Comparison of ENCODE assay signal across 44 mouse cellular contexts in the genomic region with DNA sequence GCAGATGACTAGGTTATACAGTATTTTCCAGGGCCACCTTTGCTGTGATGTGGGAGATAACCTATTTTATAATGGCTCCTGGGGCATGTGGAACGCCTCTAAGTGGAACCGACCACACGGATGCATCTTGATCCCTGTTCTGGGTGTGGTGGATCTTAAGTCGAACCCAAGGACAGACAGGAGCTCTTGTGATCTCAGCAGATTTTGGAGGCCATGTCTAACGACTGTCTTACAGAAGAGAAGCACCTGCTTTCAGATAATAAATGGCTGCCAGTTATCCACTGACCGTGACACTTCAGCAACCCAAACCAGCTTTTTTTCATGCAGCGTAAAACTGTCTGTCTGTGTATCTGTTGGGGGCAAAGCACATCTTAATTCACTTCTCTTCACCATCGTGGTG. TPM values are rescaled to one million over a fixed set of nuclear protein-coding genes. Genes with fewer than 3 reads are reported as not detected.
"Had no signal": no experiment of that assay in that cellular context is flagged by ENCODE, and none has a peak within 500 bp of the region (broad histone marks: within the 10 kb centered on the region; RNA-seq: fewer than 3 reads in every experiment).

No protein-coding gene starts in this region.

- H3K27me3 ChIP-seq: heart, embryonic 12.5 days; heart, embryonic 13.5 days; heart, embryonic 15.5 days; hindbrain, embryonic 12.5 days; hindbrain, embryonic 13.5 days; hindbrain, embryonic 15.5 days; intestine, embryonic 15.5 days; kidney, embryonic 15.5 days had no signal

- H3K9me3 ChIP-seq: heart, embryonic 10.5 days; heart, embryonic 12.5 days; heart, embryonic 13.5 days; heart, embryonic 15.5 days; hindbrain, embryonic 10.5 days; hindbrain, embryonic 12.5 days; hindbrain, embryonic 13.5 days; hindbrain, embryonic 15.5 days; intestine, embryonic 15.5 days; kidney, embryonic 15.5 days had no signal

- DNase-seq: heart, postnatal 10 days; heart, postnatal 14 days; heart, postnatal 36 days; kidney, adult 11 months; kidney, adult 18-20 months; kidney, adult 2 months; kidney, adult 8-10 months; kidney, adult 9 months; kidney, postnatal 10 days; kidney, postnatal 14 days; kidney, postnatal 25 days; kidney, postnatal 36 days; kidney, postnatal 4 days; layer of hippocampus, adult 9-11 months; layer of hippocampus, postnatal 36 days had no signal

- H3K9ac ChIP-seq: heart, embryonic 12.5 days; heart, embryonic 13.5 days; heart, embryonic 15.5 days; hindbrain, embryonic 12.5 days; hindbrain, embryonic 13.5 days; hindbrain, embryonic 14.5 days; hindbrain, embryonic 15.5 days; intestine, embryonic 15.5 days; kidney, embryonic 15.5 days had no signal

- H3K4me1 ChIP-seq: heart, embryonic 10.5 days; heart, embryonic 12.5 days; heart, embryonic 13.5 days; heart, embryonic 15.5 days; hindbrain, embryonic 10.5 days; hindbrain, embryonic 12.5 days; hindbrain, embryonic 13.5 days; hindbrain, embryonic 15.5 days; intestine, embryonic 15.5 days; kidney, embryonic 15.5 days had no signal

- H3K27ac ChIP-seq: heart, embryonic 10.5 days; heart, embryonic 13.5 days; heart, embryonic 15.5 days; hindbrain, embryonic 10.5 days; hindbrain, embryonic 12.5 days; hindbrain, embryonic 13.5 days; hindbrain, embryonic 14.5 days; hindbrain, embryonic 15.5 days; hindbrain, postnatal 0 days; intestine, embryonic 15.5 days; kidney, embryonic 15.5 days; kidney, postnatal 0 days; layer of hippocampus, adult 2 months had no signal

- H3K4me2 ChIP-seq: heart, embryonic 11.5 days; heart, embryonic 12.5 days; heart, embryonic 13.5 days; heart, embryonic 15.5 days; hindbrain, embryonic 12.5 days; hindbrain, embryonic 13.5 days; hindbrain, embryonic 14.5 days; hindbrain, embryonic 15.5 days; intestine, embryonic 15.5 days; kidney, embryonic 15.5 days had no signal

- ATAC-seq: hindbrain, embryonic 16.5 days; hindbrain, postnatal 0 days; inflammation-experienced regulatory T-cells, adult 6 months; intestine, embryonic 15.5 days; intestine, embryonic 16.5 days; intestine, postnatal 0 days had no signal

- H3K4me3 ChIP-seq: heart, embryonic 10.5 days; heart, embryonic 12.5 days; heart, embryonic 13.5 days; heart, embryonic 15.5 days; hindbrain, embryonic 10.5 days; hindbrain, embryonic 12.5 days; hindbrain, embryonic 13.5 days; hindbrain, embryonic 15.5 days; intestine, embryonic 15.5 days; kidney, embryonic 15.5 days; layer of hippocampus, adult 2 months had no signal

RNA-seq across cellular contexts. Expression of a gene that starts 57.5 kb away (rescaled TPM):
- total RNA-seq: heart, postnatal 10 days; heart, postnatal 14 days; heart, postnatal 25 days; heart, postnatal 36 days; hematopoietic stem cell, adult 5-6 weeks; hindbrain, postnatal 0 days; layer of hippocampus, adult 18-20 months; layer of hippocampus, adult 2 months; layer of hippocampus, adult 8-10 months; layer of hippocampus, postnatal 10 days; layer of hippocampus, postnatal 25 days; layer of hippocampus, postnatal 36 days; left cerebral cortex, adult 18-20 months had no signal
- polyA plus RNA-seq: heart, embryonic 12.5 days; heart, embryonic 15.5 days; heart, postnatal 0 days; hindbrain, embryonic 10.5 days; hindbrain, embryonic 11.5 days; hindbrain, embryonic 13.5 days; hindbrain, embryonic 15.5 days; hindbrain, embryonic 16.5 days; hindbrain, postnatal 0 days; intestine, postnatal 0 days; kidney, adult 2 months; large intestine, adult 2 months had no signal
